Mouse (Mus musculus): Measurements from ENCODE around the gene Rpl18a.
A peak's percentile ranks its signal among the peaks of the same experiment; 100 is the strongest.
"Not testable (repeated sequence)": the region's sequence is repeated elsewhere in the genome, so short reads cannot be mapped to it uniquely, and the experiment has no call there.

Rpl18a gene

GRCm38 (mm10) chr8:70903112-70903511 lies 5.9 kb upstream of the Rpl18a start:
- DNase-seq (ENCODE audit: low spot score in 2 of 2), result no peak

- no peak for DNase-seq (ENCODE audit: low spot score in 2 of 2)
Measured at GRCm38 (mm10) chr8:70902211-70902610, 5.0 kb upstream of the Rpl18a start.

- DNase-seq (ENCODE audit: low spot score in 2 of 2), result no peak
Measured at GRCm38 (mm10) chr8:70900872-70901387, 3.7 kb upstream of the Rpl18a start.

DNA sequence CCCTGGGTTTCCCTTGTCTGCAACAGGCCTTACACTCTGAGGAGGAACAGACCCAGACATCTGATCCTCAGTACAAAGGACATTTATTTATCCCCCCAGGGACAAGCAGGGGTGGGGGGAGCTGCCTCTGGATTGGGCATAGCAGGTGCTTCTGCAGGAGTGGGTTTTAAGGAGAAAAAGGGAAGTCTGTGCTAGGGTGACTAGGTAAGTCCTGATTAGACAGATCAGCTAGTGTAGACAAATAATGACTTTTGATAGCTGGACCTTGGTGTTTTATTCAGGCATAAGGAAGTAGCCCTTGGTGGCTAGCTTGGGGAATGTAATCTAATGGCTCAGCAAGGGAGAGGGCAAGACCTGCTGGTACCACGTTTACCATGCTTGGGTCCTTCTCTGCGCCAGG lies 2.0 kb upstream of the Rpl18a start:
- DNase-seq (ENCODE audit: low spot score in 2 of 2), result no peak

DNA sequence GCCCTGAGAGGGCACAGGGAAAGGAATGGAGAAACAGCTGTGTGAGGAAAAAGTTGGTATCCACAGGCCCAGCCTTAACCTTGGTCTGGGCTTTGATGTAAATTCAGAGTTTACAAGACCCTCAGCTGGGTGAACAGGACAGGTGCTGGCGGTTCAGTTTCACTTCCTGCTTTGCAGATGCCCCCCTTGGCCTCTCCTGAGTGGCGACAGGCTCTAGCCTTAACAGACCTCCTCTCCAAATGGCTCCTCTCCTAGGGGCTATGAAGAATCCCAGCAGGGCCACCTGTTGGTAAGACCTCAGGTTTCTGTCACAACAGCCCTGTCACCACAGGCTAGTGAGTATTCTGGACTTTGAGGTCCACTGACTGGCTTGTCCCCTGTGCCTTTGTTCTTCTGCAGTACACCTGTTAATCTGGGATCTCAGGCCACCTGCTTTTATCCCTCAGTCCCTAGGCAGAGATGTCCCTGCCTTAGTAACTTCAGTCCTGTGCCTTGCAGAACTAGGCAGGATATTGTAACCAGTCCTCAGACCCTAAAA lies 1.5 kb upstream of the Rpl18a start:
- no peak for DNase-seq (ENCODE audit: low spot score in 2 of 2)

- DNase-seq (ENCODE audit: low spot score in 2 of 2), result peak in 1 of 2 experiments; percentile 83
Measured at GRCm38 (mm10) chr8:70897681-70898413, 635 bp upstream of the Rpl18a start.

DNA sequence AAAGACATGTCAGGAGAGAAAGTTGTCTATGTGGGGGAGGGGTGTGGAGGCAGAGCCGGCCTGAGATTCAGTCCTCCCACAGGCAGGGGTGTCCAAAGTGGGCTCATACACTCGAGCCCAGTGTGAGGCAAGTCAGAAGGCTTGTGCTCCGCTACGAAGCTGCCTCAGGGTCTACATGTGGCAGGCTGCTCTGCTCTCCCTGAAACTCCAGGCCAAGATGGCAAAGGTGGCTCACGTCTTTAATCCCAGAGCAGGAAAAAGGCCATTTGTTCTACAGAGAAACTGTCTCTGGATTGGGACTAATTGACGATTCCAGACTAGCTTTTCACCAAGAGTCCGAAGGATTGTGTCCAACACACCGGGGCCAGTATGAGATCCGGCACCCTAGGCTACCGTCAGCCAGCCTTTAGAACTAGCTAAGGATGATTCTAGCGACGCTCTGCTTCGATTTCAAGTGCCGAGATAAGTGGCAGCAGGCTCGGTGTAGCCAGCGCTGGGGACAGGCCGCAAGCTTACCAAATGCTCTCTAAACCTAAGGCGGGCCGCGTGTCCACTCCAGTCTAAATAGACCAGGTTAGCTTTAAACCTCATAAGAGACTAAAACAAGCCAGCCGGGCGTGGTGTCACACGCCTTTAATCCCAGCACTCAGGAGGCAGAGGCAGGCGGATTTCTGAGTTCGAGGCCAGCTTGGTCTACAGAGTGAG lies 744 bp downstream of the Rpl18a start:
- DNase-seq (ENCODE audit: low spot score in 2 of 2), result no peak

DNA sequence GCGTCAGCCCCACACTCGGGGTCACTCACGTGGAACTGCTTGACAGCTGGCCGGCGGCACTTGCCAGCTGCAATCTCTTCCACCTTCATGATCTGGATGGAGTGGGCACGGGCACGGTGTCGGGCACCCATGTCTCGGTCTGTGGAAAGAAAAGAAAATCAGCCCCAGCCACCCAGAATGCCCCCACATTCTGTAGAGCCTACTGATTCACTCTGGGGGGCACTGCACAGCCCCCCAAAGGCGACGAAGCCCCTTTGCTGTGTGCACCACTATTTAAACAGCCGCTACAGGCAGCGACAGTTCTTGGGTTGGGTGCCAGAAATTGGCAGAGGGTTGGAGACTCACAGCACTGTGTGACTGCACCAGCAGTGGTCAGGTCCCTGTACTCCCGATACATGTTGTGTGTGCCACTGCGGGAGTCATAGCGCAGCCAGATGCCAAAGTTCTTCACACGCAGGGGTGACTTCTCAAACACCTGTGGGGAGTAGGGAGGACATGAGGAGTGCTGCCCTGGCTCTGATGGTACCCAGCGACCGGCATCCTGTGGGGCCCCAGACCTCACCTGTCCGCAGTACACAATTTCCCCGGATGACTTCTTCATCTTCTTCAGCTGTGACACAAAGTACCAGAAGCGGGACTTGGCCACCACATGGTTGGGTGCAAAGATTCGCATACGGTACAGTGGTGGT lies 1.5 kb downstream of the Rpl18a start:
- DNase-seq (ENCODE audit: low spot score in 2 of 2), result not testable (repeated sequence)

DNA sequence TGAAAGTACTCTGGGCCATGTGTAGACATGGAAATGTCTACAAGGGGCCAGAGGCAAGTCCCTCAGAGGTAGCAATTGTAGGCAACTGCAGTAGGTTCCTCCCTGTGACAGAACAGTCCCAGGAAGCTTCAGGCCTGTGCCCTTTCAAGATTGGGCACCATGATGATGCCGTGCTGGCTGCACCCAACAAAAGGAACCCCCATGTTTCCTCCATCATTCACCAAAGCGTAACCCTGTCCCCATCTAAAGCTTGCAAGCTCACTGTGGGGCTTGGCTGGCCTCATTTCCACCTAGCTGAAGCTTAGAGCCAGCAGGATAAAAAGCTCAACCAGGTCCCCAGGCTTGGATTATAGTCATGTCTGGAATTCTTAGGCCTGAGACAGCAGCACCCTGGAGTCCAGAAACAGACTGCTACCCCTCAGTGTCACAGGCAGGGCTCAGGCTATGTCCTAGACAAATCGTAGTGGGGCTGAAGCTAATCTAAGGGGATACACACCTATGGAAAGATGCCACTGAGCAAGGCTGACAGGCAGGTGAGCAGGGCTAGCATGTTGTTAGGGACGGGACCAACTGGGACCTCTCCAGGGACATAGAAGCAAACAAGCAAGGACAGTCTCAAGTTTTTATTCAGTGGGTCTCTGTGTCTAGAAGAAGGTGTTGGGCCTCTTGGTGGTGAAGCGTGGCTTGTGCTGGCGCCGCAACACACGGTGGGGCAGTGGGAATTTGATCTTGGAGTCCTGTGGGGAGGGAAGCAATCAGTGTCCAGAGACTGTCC lies 2.3 kb downstream of the Rpl18a start:
- DNase-seq (ENCODE audit: low spot score in 2 of 2), result no peak

DNA sequence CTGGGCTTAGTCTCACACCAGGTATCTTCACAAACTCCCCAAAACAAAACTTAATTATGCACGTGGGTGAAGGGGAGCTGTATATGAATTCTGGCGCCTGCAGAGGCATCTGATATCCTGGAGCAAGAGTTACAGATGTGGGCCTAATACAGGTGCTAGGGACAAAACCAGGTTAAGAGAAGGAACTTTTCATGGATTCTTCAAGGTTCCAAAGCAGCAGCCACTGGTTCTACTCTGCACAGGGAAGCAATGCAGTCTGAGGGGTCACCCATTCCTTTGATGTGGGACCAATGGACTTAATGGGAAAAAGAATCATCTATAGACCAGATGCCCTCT lies 2.9 kb downstream of the Rpl18a start:
- DNase-seq (ENCODE audit: low spot score in 2 of 2), result no peak

GRCm38 (mm10) chr8:70893656-70894384 lies 3.4 kb downstream of the Rpl18a start:
- DNase-seq (ENCODE audit: low spot score in 2 of 2), result peak in 1 of 2 experiments; percentile 68

GRCm38 (mm10) chr8:70892896-70893655 lies 4.1 kb downstream of the Rpl18a start:
- no peak for DNase-seq (ENCODE audit: low spot score in 2 of 2)

DNA sequence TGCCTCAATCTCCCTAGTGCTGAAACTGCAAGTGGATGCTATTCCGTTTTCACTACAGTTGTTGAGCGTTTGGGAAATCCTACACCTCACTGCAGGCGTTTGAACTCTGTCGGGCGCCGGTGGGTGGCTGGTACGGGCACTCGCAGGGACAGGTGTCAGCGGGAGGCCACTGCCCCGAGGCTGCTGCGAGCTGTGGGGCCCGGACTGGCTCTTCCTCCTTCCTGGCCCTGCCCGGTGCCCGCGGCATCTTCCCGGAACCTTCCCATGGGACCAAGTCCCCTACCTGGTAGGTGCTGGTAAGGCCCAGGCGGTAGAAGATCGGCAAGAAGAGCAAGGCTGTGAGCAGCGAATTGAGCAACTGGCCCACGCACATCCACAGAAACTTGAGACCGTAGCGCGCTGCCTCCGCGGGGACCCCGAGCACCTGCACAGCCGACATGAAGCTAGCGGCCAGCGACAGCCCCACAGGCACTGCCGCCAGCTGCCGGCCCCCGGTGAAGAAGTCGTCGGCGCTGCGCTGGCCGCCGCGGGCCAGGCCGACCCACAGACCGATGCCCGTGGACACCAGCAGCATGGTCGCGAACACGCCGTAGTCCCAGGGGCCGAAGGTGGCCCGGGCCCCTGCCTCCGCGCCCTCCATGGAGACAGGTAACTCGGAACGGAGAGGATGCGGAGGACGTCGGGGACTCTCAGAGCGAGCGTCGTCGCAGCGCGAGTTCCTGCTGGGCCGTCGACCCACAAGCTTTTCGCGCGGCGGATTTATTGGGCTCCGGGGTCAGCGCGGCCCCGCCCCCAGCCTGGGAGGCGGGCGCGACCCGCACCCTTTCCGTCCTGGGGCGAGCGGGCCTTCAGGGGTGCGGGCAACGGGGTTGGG lies 5.0 kb downstream of the Rpl18a start, which contains the start of gene Slc5a5:
Slc5a5 (minus strand) TSS at position 736 of the 874 bp plus-strand sequence.
- DNase-seq (ENCODE audit: low spot score in 2 of 2), result no peak

DNA sequence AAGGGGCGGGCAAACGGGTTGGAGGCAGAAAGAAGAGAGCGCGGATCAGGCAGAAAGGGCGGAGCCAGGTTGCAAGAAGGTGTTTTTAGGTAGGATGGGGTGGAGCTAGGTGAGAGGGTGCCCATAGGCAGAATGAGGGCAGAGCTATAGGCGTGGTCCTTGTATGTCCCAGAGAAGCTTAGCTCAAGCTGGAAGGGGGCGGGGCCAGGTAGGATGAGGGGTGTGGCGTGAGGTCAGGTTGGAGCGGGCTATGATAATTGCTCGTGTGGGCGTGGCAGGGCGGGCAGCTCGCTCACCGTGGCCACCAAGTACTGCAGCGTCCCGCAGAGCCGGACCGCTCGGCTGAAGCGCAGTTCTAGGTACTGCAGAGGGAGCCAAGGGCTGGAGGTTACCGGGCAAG lies 5.9 kb downstream of the Rpl18a start:
- DNase-seq (ENCODE audit: low spot score in 2 of 2), result no peak

DNA sequence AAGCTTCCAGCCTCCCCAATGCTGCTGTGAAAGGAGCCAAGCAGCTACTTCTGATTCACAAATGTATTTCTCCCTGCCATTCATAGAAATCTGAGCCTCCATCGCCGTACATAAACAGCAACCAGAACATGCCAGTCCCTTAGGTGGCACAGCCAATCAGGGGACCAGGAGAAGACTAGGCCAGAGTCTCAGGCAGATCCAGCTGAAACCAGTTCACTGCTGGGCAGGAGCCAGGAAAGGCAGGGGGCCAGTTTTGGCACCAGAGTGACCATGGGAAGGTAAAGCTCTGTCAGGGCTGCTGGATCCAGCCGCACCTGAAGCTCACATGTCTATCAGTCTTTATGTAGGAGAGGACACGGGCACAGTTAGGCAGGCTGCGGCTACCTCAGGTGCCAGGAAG lies 6.6 kb downstream of the Rpl18a start:
- no peak for DNase-seq (ENCODE audit: low spot score in 2 of 2)

DNA sequence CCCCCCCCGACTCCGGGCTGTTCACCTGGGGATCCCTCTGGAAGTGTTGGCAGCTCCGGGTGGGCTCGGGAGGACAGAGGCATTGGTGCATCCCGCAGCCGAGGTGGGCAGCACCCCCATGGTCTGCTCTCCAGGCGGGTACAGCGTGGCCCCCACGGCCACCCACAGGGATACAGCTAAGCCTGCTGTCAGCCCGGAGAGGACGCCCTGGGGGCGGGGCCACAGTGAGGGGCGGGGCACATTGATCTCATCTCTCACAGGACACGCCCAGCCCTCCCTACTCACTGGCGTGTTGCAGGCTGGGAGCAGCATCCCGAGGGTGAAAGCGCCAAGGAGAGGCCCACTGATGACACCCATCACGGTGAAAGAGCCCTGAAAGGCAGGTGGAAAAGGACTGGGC lies 9.5 kb downstream of the Rpl18a start:
- DNase-seq (ENCODE audit: low spot score in 2 of 2), result peak in 1 of 2 experiments; percentile 36

GRCm38 (mm10) chr8:70885612-70886011 lies 11.6 kb downstream of the Rpl18a start:
- DNase-seq (ENCODE audit: low spot score in 2 of 2), result no peak

DNA sequence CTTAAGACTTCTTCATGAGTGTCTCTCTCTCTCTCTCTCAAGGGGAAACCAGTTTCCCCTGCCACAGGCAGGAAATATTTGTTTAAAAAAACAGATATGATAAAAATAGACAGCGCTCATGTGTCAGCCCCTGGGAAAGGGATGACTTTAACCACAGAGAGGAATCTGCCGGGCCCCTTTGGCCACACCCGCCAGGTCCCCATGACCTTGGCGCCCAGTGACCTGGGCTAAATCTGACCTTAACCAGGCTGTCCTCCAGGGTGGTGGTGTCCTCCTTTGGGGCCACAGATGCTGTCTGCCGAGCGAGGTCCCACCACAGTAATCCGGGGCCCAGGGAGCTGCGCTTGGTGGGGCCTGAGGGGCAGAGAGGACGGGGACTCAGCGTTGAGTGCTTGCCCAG lies 12.5 kb downstream of the Rpl18a start:
- no peak for DNase-seq (ENCODE audit: low spot score in 2 of 2)

DNA sequence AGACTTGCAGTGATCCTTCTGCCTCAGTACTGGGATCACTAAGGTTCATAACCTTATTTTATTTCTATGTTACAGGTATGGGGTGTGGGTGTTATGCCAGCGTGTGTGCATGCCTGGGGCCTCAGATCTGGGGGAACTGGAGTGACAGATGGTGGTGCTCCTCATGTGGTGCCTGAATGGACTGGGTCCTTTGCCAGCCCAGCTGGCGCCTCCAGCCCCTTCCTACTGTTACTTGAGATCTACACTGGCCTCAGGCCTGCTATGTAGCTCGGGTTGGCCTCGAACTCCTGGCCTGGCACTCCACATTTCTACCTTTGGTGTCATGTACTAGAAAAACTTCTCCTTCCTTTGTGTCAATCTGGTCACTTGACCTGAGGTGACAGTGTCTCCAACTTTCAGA lies 13.0 kb downstream of the Rpl18a start:
- no peak for DNase-seq (ENCODE audit: low spot score in 2 of 2)

All from frontal cortex, postnatal 10 days (tissue).